In the genomic region with DNA sequence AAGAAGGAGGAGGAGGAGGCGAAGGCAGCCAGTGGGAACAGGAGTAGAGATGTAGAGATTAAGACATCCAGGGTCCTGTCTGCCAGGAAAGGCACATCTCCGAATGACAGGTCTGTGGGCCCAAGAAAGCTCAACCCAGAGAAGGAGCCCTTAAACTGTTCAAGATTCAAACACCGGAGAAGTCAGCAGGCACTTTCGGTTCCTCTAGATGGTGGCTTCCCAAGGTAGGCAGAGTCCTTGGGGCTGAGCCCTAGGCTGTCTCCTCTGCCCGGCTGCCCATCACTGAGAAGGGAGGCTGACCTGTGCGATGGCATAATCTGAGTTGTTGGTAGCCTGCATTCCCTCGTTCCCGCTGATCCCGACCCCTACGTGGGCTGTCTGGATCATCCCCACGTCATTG, we compare ENCODE assay signal across 25 mouse cellular contexts.
"Had no signal": no experiment of that assay in that cellular context is flagged by ENCODE, and none has a peak within 500 bp of the region (broad histone marks: within the 10 kb centered on the region; RNA-seq: fewer than 3 reads in every experiment).

No protein-coding gene starts in this region.

- H3K4me2 ChIP-seq: heart, embryonic 12.5 days; hindbrain, embryonic 12.5 days; hindbrain, embryonic 14.5 days; intestine, embryonic 15.5 days; kidney, embryonic 15.5 days; limb, embryonic 12.5 days; liver, embryonic 11.5 days had no signal

- H3K4me3 ChIP-seq: gastrocnemius, adult 2 months; heart, embryonic 10.5 days; heart, embryonic 12.5 days; hindbrain, embryonic 10.5 days; hindbrain, embryonic 12.5 days; intestine, embryonic 15.5 days; kidney, embryonic 15.5 days; limb, embryonic 12.5 days had no signal

- H3K9me3 ChIP-seq: heart, embryonic 10.5 days; intestine, embryonic 15.5 days had no signal

- H3K9ac ChIP-seq: heart, embryonic 12.5 days; hindbrain, embryonic 12.5 days; hindbrain, embryonic 14.5 days; intestine, embryonic 15.5 days; kidney, embryonic 15.5 days; limb, embryonic 12.5 days had no signal

- H3K4me1 ChIP-seq: hindbrain, embryonic 10.5 days; hindbrain, embryonic 12.5 days; intestine, embryonic 15.5 days; kidney, embryonic 15.5 days had no signal

- H3K36me3 ChIP-seq: heart, embryonic 10.5 days; heart, embryonic 12.5 days; hindbrain, embryonic 10.5 days; hindbrain, embryonic 12.5 days; intestine, embryonic 15.5 days; kidney, embryonic 15.5 days; limb, embryonic 12.5 days had no signal

- DNase-seq: gastrocnemius, adult 2 months; gastrocnemius, postnatal 10 days; gastrocnemius, postnatal 25 days; heart, adult 18-20 months; heart, postnatal 10 days; heart, postnatal 4 days; kidney, adult 18-20 months; kidney, adult 8-10 months; kidney, postnatal 14 days; kidney, postnatal 36 days; left cerebral cortex, postnatal 4 days; liver had no signal

- H3K27ac ChIP-seq: gastrocnemius, adult 2 months; heart, embryonic 10.5 days; hindbrain, embryonic 10.5 days; hindbrain, embryonic 12.5 days; hindbrain, embryonic 14.5 days; intestine, embryonic 15.5 days; kidney, embryonic 15.5 days; kidney, postnatal 0 days had no signal

- H3K27me3 ChIP-seq: heart, embryonic 12.5 days; hindbrain, embryonic 12.5 days; intestine, embryonic 15.5 days; kidney, embryonic 15.5 days; limb, embryonic 12.5 days had no signal

- ATAC-seq: hindbrain, embryonic 16.5 days; inflammation-experienced regulatory T-cells, adult 6 months; intestine, embryonic 15.5 days; intestine, postnatal 0 days had no signal
